Mouse (Mus musculus) megakaryocyte, embryonic 14.5 days (primary cell): ENCODE results near the gene Kif16b. TPM values are rescaled to one million over a fixed set of nuclear protein-coding genes. Genes with fewer than 3 reads are reported as not detected.

ENCODE experiments used
- H3K27me3 ChIP-seq: replicated peaks from 2 replicates; pipeline ENCODE3; 2012; ENCODE audit warnings: inconsistent platforms
- H3K36me3 ChIP-seq: replicated peaks from 2 replicates; pipeline ENCODE3; 2012; ENCODE audit warnings: low read length, inconsistent platforms, mixed read lengths
- H3K4me1 ChIP-seq: 2 replicates; pipeline ENCODE4 v1.6.1; 2012; ENCODE audit warnings: inconsistent platforms
- H3K4me3 ChIP-seq: replicated peaks from 2 replicates; pipeline ENCODE3; 2012; ENCODE audit warnings: moderate library complexity, mild to moderate bottlenecking, inconsistent platforms
- H3K9me3 ChIP-seq: 2 replicates; pipeline ENCODE4 v1.6.1; 2012; ENCODE audit warnings: inconsistent platforms
- FLI1 ChIP-seq: IDR thresholded peaks from 2 replicates; pipeline ENCODE4 v1.6.1; 2012; ENCODE audit warnings: low read length, inconsistent platforms, mixed read lengths
- GATA1 ChIP-seq: IDR thresholded peaks from 3 replicates; pipeline ENCODE4 v1.6.1; 2012; ENCODE audit warnings: mixed read lengths, low read length, inconsistent platforms, borderline replicate concordance
- polyA plus RNA-seq: library from polyadenylated mRNA; stranded (reverse); fragments of >175 nt; gene quantifications from 2 replicates; pipeline ENCODE4 v1.2.3, GENCODE M21; 2012; ENCODE audit warnings: low replicate concordance; ENCODE audit not compliant: insufficient read depth

The Kif16b gene
- polyA plus RNA-seq, 1 experiment = 2.1 TPM

GRCm38 (mm10) chr2:142813033-142813432, 88.3 kb downstream of the Kif16b start:
- Histone ChIP-seq H3K27me3 (no peaks in the 10 kb centered on the region), H3K9me3 (no peaks in the 10 kb centered on the region), H3K36me3 (no peaks in the 10 kb centered on the region), H3K4me1 (no peaks in the 10 kb centered on the region), H3K4me3 (no peak overlapping the region)
- no peak for TF ChIP-seq FLI1
- TF ChIP-seq GATA1 = no peak

GRCm38 (mm10) chr2:142803760-142804448, 97.4 kb downstream of the Kif16b start:
- Histone ChIP-seq H3K4me3 (no peak overlapping the region), H3K27me3 (no peaks in the 10 kb centered on the region), H3K36me3 (no peaks in the 10 kb centered on the region), H3K9me3 (no peaks in the 10 kb centered on the region), H3K4me1 (no peaks in the 10 kb centered on the region)
- TF ChIP-seq FLI1 (no peak), GATA1 (no peak)

DNA sequence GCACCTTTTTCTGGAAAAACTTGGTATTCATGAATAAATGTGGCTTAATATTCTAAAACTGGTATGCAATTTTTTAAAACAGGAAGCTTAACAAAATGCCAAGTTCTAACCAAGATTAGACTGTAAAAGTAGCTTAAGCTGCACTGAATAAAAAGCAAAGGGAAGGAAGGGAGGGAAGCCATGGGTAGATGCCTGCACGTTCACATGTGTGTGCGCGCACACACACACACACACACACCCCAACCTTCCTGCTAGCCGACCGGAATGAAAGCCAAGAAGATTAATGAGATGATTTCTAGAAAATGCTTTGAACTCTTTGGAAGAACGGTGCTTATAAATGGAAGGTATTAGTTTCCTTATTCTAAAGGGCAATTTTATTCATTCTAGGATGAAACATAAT, 104.0 kb downstream of the Kif16b start:
- Histone ChIP-seq H3K36me3 (no peaks in the 10 kb centered on the region), H3K9me3 (no peaks in the 10 kb centered on the region), H3K27me3 (no peaks in the 10 kb centered on the region), H3K4me1 (no peaks in the 10 kb centered on the region; the same call in 1 of the 2 replicates), H3K4me3 (no peak overlapping the region)
- TF ChIP-seq GATA1 (no peak), FLI1 (no peak)

- Histone ChIP-seq H3K4me3 (no peak overlapping the region), H3K4me1 (no peaks in the 10 kb centered on the region), H3K36me3 (no peaks in the 10 kb centered on the region), H3K27me3 (no peaks in the 10 kb centered on the region), H3K9me3 (no peaks in the 10 kb centered on the region)
- TF ChIP-seq FLI1 (no peak), GATA1 (no peak)
These were observed 126.0 kb downstream of the Kif16b start for GRCm38 (mm10) chr2:142775358-142775757.

- Histone ChIP-seq H3K36me3 (no peaks in the 10 kb centered on the region), H3K4me1 (no peaks in the 10 kb centered on the region), H3K4me3 (no peak overlapping the region), H3K27me3 (no peaks in the 10 kb centered on the region), H3K9me3 (no peaks in the 10 kb centered on the region)
- TF ChIP-seq GATA1 (no peak), FLI1 (no peak)
These were observed 126.6 kb downstream of the Kif16b start for GRCm38 (mm10) chr2:142774752-142775151.

GRCm38 (mm10) chr2:142769647-142770121, 131.6 kb downstream of the Kif16b start:
- H3K27me3 ChIP-seq = no peaks in the 10 kb centered on the region
- H3K4me1 ChIP-seq = no peaks in the 10 kb centered on the region
- no peaks in the 10 kb centered on the region for H3K9me3 ChIP-seq
- TF ChIP-seq GATA1 (no peak), FLI1 (no peak)
- H3K36me3 ChIP-seq = no peaks in the 10 kb centered on the region
- H3K4me3 ChIP-seq = no peak overlapping the region

DNA sequence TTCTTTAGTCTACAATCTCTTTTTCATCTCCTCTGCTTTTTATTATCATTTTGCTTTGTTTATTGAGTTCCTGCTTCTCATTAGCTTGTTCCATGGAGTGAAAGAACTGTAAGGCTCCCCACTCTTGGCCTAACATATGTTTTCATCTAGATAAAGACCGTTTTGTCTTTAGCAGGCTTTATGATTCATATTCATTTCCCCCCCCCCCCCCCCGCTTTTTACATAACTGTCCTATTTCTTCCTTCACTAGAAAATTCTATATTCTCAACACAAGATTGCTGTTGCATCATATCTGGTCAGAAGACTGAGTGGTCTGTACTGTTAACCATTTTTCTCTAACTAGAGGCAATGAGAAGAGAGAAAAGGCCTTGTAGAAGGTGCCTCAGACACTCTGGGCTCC, 137.1 kb downstream of the Kif16b start:
- H3K4me3 ChIP-seq = no peak overlapping the region
- H3K4me1 ChIP-seq = no peaks in the 10 kb centered on the region
- no peaks in the 10 kb centered on the region for H3K27me3 ChIP-seq
- no peaks in the 10 kb centered on the region for H3K36me3 ChIP-seq
- TF ChIP-seq FLI1 (no peak), GATA1 (no peak)
- H3K9me3 ChIP-seq = no peaks in the 10 kb centered on the region

DNA sequence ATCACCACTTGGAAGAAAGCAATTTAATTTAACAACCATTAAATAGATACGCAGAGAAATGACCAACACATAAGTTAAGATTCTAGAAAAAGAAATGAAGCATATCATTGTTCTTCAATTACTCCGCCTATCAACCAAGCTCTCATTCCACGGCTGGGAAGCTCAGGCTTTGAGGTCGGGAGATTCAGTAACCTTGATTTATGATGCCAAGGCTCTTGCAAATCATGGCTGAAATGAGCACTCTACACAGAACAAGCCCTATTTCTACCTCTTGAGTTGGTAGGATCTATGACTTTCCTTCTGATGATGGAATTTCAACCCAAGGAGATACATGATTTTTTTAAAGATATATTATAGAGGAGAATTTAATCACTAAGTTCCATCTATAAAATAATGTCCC, 140.5 kb downstream of the Kif16b start:
- H3K36me3 ChIP-seq = peaks cover 15% of the 10 kb centered on the region
- peaks cover 6% of the 10 kb centered on the region for H3K4me1 ChIP-seq
- H3K4me3 ChIP-seq = no peak overlapping the region
- no peaks in the 10 kb centered on the region for H3K27me3 ChIP-seq
- no peaks in the 10 kb centered on the region for H3K9me3 ChIP-seq
- no peak for TF ChIP-seq FLI1
- no peak for TF ChIP-seq GATA1

DNA sequence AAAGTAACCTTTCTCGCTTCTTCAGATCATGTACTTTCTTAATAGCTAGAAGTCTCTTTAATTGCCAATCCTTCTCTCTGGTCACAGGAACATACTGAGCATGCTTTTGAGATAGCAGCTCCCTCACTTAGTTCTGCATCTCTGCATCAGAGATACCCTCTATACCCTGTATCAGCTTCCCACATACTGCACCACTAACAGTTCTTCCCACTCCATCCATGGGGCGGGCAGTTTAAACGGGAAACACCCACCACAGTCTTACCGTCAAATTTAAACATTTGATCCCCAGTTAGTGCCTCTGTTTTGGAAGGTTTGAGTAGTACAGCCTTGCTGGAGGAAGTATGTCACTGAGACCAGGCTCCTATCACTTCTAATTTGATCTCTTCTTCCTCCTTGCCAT, 142.1 kb downstream of the Kif16b start:
- TF ChIP-seq GATA1 = no peak

DNA sequence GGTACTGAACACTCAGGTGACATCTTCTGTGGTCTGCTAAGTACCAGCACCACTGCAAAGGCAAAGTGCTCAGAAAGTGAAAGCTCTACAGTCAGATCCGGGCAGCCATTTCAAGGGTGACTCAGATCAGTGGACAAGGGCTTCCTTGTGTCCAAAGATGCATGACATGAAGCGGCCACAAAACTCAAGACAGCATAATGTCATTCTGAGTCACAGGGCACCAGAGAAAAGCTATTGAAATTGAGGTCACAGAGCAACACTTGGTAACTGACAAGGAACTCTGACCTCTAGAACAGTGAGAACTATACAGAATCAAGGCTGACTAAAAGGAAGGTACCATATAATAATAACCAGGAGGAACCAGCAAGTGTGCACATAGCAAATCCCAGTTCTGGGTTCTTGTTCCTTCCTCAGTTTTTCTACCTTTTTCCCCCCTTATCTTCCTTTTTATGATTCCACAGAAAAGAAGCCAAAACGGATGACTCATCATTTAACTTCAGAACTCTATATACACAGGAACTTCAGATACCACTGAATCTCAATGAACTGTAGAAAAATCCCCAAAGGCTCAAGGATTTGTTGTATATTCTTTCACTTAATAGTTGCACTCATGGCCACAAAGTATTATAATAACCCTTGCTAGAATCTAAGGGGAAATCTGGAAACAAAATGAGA, 143.1 kb downstream of the Kif16b start:
- Histone ChIP-seq H3K9me3 (no peaks in the 10 kb centered on the region), H3K27me3 (no peaks in the 10 kb centered on the region), H3K4me1 (peaks cover 6% of the 10 kb centered on the region), H3K4me3 (peak overlapping the region; percentile 83), H3K36me3 (peaks cover 20% of the 10 kb centered on the region)
- TF ChIP-seq FLI1 = no peak
- no peak for TF ChIP-seq GATA1

More for the DNA sequence above, 142.1 kb downstream of the Kif16b start:
- H3K36me3 ChIP-seq = peaks cover 20% of the 10 kb centered on the region
- H3K27me3 ChIP-seq = no peaks in the 10 kb centered on the region
- H3K4me3 ChIP-seq = no peak overlapping the region
- H3K9me3 ChIP-seq = no peaks in the 10 kb centered on the region
- H3K4me1 ChIP-seq = peaks cover 6% of the 10 kb centered on the region
